ENCODE assay signal across 19 mouse cellular contexts in the genomic region with DNA sequence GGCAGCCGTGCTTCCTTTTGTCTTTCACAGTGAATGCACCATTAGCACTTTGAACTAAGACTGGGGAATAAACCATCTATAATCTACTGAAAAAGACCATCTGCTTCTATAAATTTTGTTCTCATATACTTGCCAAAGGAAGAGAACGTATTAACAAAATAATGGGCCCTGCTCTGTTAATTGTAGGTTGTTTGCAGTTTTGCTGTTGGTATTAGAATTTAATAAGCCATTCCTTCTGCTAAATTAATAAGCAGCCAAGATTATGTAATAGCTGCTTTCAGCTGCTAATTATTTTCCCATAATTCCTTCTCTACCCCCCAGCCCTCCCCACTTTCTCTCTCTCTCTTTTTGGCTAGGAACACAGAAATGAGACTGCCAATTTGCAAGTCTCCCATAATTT.
"Had no signal": no experiment of that assay in that cellular context is flagged by ENCODE, and none has a peak within 500 bp of the region (broad histone marks: within the 10 kb centered on the region; RNA-seq: fewer than 3 reads in every experiment).

No protein-coding gene starts in this region.

- H3K36me3 ChIP-seq: lung, embryonic 15.5 days; midbrain, embryonic 13.5 days; midbrain, embryonic 15.5 days; neural tube, embryonic 12.5 days had no signal

- ATAC-seq: lung, postnatal 0 days; midbrain, embryonic 13.5 days; midbrain, embryonic 15.5 days had no signal

- H3K9ac ChIP-seq: lung, embryonic 15.5 days; midbrain, embryonic 13.5 days; midbrain, embryonic 15.5 days; neural tube, embryonic 12.5 days had no signal

- H3K27me3 ChIP-seq: midbrain, embryonic 15.5 days; neural tube, embryonic 12.5 days had no signal

- H3K4me1 ChIP-seq: lung, embryonic 15.5 days; midbrain, embryonic 15.5 days; neural tube, embryonic 12.5 days had no signal

- H3K9me3 ChIP-seq: lung, embryonic 15.5 days; midbrain, embryonic 13.5 days; midbrain, embryonic 15.5 days; neural tube, embryonic 12.5 days had no signal

- H3K27ac ChIP-seq: lung, embryonic 15.5 days; macrophage; midbrain, embryonic 13.5 days; midbrain, embryonic 15.5 days; neural tube, embryonic 12.5 days had no signal

- DNase-seq: lung, adult 2 months; lung, postnatal 14 days; lung, postnatal 36 days; retina, postnatal 1 day; right cerebral cortex, adult 18-20 months; right cerebral cortex, postnatal 25 days; right cerebral cortex, postnatal 4 days; spleen, adult 18-20 months; thymus, adult 18-20 months; thymus, postnatal 14 days; thymus, postnatal 36 days had no signal

- H3K4me3 ChIP-seq: lung, embryonic 15.5 days; megakaryocyte, embryonic 14.5 days; midbrain, embryonic 13.5 days; midbrain, embryonic 15.5 days; neural tube, embryonic 12.5 days had no signal

- H3K4me2 ChIP-seq: lung, embryonic 15.5 days; midbrain, embryonic 11.5 days; midbrain, embryonic 13.5 days; midbrain, embryonic 15.5 days; neural tube, embryonic 12.5 days had no signal
